Mouse (Mus musculus) heart, embryonic 10.5 days (tissue): Measurements from ENCODE around the gene Klrb1a. TPM values are rescaled to one million over a fixed set of nuclear protein-coding genes. Genes with fewer than 3 reads are reported as not detected.
"Not testable (repeated sequence)": the region's sequence is repeated elsewhere in the genome, so short reads cannot be mapped to it uniquely, and the experiment has no call there.

Source experiments
- DNase-seq: peaks from one replicate; pipeline ENCODE4 v3.0.0-alpha.2; 2017; ENCODE audit warnings: low spot score
- H3K27ac ChIP-seq: fragments of 300-500 bp; sonication (generic); 2 replicates; pipeline ENCODE4 v1.5.1; 2016; ENCODE audit warnings: mild to moderate bottlenecking
- H3K27me3 ChIP-seq: fragments of 300-500 bp; sonication (generic); 2 replicates; pipeline ENCODE4 v1.6.1; 2016; ENCODE audit warnings: mild to moderate bottlenecking; ENCODE audit not compliant: poor library complexity, insufficient read depth, severe bottlenecking
- H3K36me3 ChIP-seq: fragments of 300-500 bp; sonication (generic); 2 replicates; pipeline ENCODE4 v1.6.1; 2016; ENCODE audit warnings: mild to moderate bottlenecking, moderate library complexity
- H3K4me1 ChIP-seq: fragments of 300-500 bp; sonication (generic); 2 replicates; pipeline ENCODE4 v1.6.1; 2016; ENCODE audit warnings: mild to moderate bottlenecking
- H3K4me3 ChIP-seq: fragments of 300-500 bp; sonication (generic); 2 replicates; pipeline ENCODE4 v1.5.1; 2016; ENCODE audit warnings: mild to moderate bottlenecking, moderate library complexity
- H3K9me3 ChIP-seq: fragments of 300-500 bp; sonication (generic); 2 replicates; pipeline ENCODE4 v1.6.1; 2016; ENCODE audit warnings: mild to moderate bottlenecking, moderate library complexity
- WGBS: fragments of 180-500 bp; shearing (Covaris S2); methylation state at CpG from one replicate; pipeline ENCODE4 v1.1.7; 2016; 5-methylcytosine and 5-hydroxymethylcytosine counted together
- polyA plus RNA-seq: library from polyadenylated mRNA; unstranded; fragments of >200 nt; fragmentation: Nextera tagmentation; extraction: Ambion mirVana; gene quantifications from 2 replicates; pipeline ENCODE4 v1.2.1, GENCODE M21; 2016

The Klrb1a gene
- polyA plus RNA-seq, 1 experiment from 2014 or later: not detected

GRCm38 (mm10) chr6:128630912-128631905, 7.9 kb upstream of the Klrb1a start:
- not testable (repeated sequence) for H3K27ac ChIP-seq, H3K4me1 ChIP-seq, H3K36me3 ChIP-seq, H3K9me3 ChIP-seq, H3K4me3 ChIP-seq, H3K27me3 ChIP-seq
- 72% methylated on average over 15 of the region's 15 CpGs for WGBS
- DNase-seq: peak; percentile 45

- peak; percentile 75 for DNase-seq
- H3K27ac ChIP-seq, H3K4me3 ChIP-seq, H3K36me3 ChIP-seq, H3K9me3 ChIP-seq, H3K27me3 ChIP-seq, H3K4me1 ChIP-seq: not testable (repeated sequence)
- 50% methylated on average over 13 of the region's 13 CpGs for WGBS
Observed at GRCm38 (mm10) chr6:128629771-128630739, 6.7 kb upstream of the Klrb1a start.

- WGBS: 80% methylated on average over 6 of the region's 6 CpGs
- DNase-seq, H3K36me3 ChIP-seq: not testable (repeated sequence)
Observed at GRCm38 (mm10) chr6:128625246-128625645, 1.9 kb upstream of the Klrb1a start.

GRCm38 (mm10) chr6:128624425-128624824, 1.1 kb upstream of the Klrb1a start:
- no peaks in the 10 kb centered on the region for H3K4me1 ChIP-seq
- 89% methylated on average over 4 of the region's 4 CpGs for WGBS
- DNase-seq: no peak

More at GRCm38 (mm10) chr6:128625246-128625645, 1.9 kb upstream of the Klrb1a start:
- not testable (repeated sequence) for H3K27me3 ChIP-seq, H3K4me3 ChIP-seq, H3K4me1 ChIP-seq, H3K27ac ChIP-seq, H3K9me3 ChIP-seq

GRCm38 (mm10) chr6:128622733-128623132, 600 bp downstream of the Klrb1a start:
- no peak for DNase-seq
- Histone ChIP-seq H3K4me1 (no peaks in the 10 kb centered on the region), H3K27me3 (no peaks in the 10 kb centered on the region), H3K4me3 (no peak overlapping the region), H3K36me3 (no peaks in the 10 kb centered on the region), H3K9me3 (no peaks in the 10 kb centered on the region), H3K27ac (no peak overlapping the region)
- 76% methylated on average over 2 of the region's 2 CpGs for WGBS

More at GRCm38 (mm10) chr6:128624425-128624824, 1.1 kb upstream of the Klrb1a start:
- Histone ChIP-seq H3K27ac (no peak overlapping the region), H3K27me3 (no peaks in the 10 kb centered on the region), H3K9me3 (no peaks in the 10 kb centered on the region), H3K4me3 (no peak overlapping the region), H3K36me3 (no peaks in the 10 kb centered on the region)

- WGBS: 60% methylated on average over 9 of the region's 9 CpGs
- DNase-seq: peak; percentile 48
Observed at GRCm38 (mm10) chr6:128606350-128606749, 17.0 kb downstream of the Klrb1a start.

GRCm38 (mm10) chr6:128604512-128604911, 18.8 kb downstream of the Klrb1a start:
- 34% methylated on average over 5 of the region's 5 CpGs for WGBS
- no peak overlapping the region for H3K4me3 ChIP-seq
- H3K9me3 ChIP-seq: no peaks in the 10 kb centered on the region
- no peak for DNase-seq
- H3K4me1 ChIP-seq: no peaks in the 10 kb centered on the region
- H3K27me3 ChIP-seq: no peaks in the 10 kb centered on the region
- H3K27ac ChIP-seq: no peak overlapping the region
- H3K36me3 ChIP-seq: no peaks in the 10 kb centered on the region

More at GRCm38 (mm10) chr6:128606350-128606749, 17.0 kb downstream of the Klrb1a start:
- H3K27ac ChIP-seq: no peak overlapping the region
- no peaks in the 10 kb centered on the region for H3K9me3 ChIP-seq
- no peaks in the 10 kb centered on the region for H3K36me3 ChIP-seq
- no peak overlapping the region for H3K4me3 ChIP-seq
- no peaks in the 10 kb centered on the region for H3K27me3 ChIP-seq
- no peaks in the 10 kb centered on the region for H3K4me1 ChIP-seq

- 61% methylated on average over 10 of the region's 10 CpGs for WGBS
- H3K27me3 ChIP-seq: no peaks in the 10 kb centered on the region
Observed at GRCm38 (mm10) chr6:128602463-128603201, 20.7 kb downstream of the Klrb1a start.

GRCm38 (mm10) chr6:128602026-128602425, 21.3 kb downstream of the Klrb1a start:
- no peak overlapping the region for H3K4me3 ChIP-seq
- WGBS: 72% methylated on average over 3 of the region's 3 CpGs

More at GRCm38 (mm10) chr6:128602463-128603201, 20.7 kb downstream of the Klrb1a start:
- no peaks in the 10 kb centered on the region for H3K36me3 ChIP-seq
- no peaks in the 10 kb centered on the region for H3K4me1 ChIP-seq
- H3K4me3 ChIP-seq: no peak overlapping the region
- no peaks in the 10 kb centered on the region for H3K9me3 ChIP-seq
- no peak for DNase-seq
- H3K27ac ChIP-seq: no peak overlapping the region

GRCm38 (mm10) chr6:128599555-128599954, 23.8 kb downstream of the Klrb1a start:
- WGBS: 57% methylated on average over 4 of the region's 4 CpGs
- no peaks in the 10 kb centered on the region for H3K36me3 ChIP-seq

More at GRCm38 (mm10) chr6:128602026-128602425, 21.3 kb downstream of the Klrb1a start:
- no peak for DNase-seq
- H3K27ac ChIP-seq: no peak overlapping the region
- H3K9me3 ChIP-seq: no peaks in the 10 kb centered on the region
- H3K27me3 ChIP-seq: no peaks in the 10 kb centered on the region
- no peaks in the 10 kb centered on the region for H3K36me3 ChIP-seq
- no peaks in the 10 kb centered on the region for H3K4me1 ChIP-seq

GRCm38 (mm10) chr6:128598256-128599047, 24.9 kb downstream of the Klrb1a start:
- Histone ChIP-seq H3K27ac (no peak overlapping the region), H3K36me3 (no peaks in the 10 kb centered on the region), H3K4me1 (no peaks in the 10 kb centered on the region), H3K27me3 (no peaks in the 10 kb centered on the region), H3K9me3 (no peaks in the 10 kb centered on the region), H3K4me3 (no peak overlapping the region)
- DNase-seq: no peak
- 77% methylated on average over 2 of the region's 2 CpGs for WGBS

More at GRCm38 (mm10) chr6:128599555-128599954, 23.8 kb downstream of the Klrb1a start:
- H3K27me3 ChIP-seq: no peaks in the 10 kb centered on the region
- H3K9me3 ChIP-seq: no peaks in the 10 kb centered on the region
- no peak for DNase-seq
- no peak overlapping the region for H3K4me3 ChIP-seq
- no peaks in the 10 kb centered on the region for H3K4me1 ChIP-seq
- no peak overlapping the region for H3K27ac ChIP-seq
